In the genomic region with DNA sequence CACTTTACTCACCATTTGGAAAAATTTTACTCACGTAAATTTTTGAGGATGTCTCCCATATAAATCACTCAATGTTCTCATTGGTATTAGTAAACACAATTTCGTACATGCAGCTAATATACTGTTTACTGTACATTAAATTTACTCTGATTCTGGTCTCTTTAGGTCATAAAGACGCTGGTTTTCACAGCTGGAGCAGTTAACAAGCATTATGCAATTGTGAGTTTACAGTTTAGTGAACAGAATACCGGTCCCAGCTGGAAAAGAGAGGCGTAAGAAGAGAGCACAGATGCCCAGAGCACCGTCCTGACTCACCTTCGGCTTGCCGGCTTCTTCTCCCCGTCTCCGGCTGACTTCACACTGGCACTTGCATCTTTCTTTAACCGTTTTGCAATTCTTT, we compare ENCODE assay signal across 9 mouse cellular contexts. TPM values are rescaled to one million over a fixed set of nuclear protein-coding genes. Genes with fewer than 3 reads are reported as not detected.
DNase-seq lines count a peak whose midpoint lies in the region; ATAC-seq and TF ChIP-seq lines count a peak whose summit lies in the region.
"Had no signal": no experiment of that assay in that cellular context is flagged by ENCODE, and none has a peak within 500 bp of the region (broad histone marks: within the 10 kb centered on the region; RNA-seq: fewer than 3 reads in every experiment).

A gene (plus strand): TSS at position 301 of the 400 bp plus-strand sequence.

- DNase-seq in layer of hippocampus, adult 18-20 months (ENCODE audit: low spot score in 2 of 2) = no peak
- no peak for DNase-seq in layer of hippocampus, adult 9-10 months (ENCODE audit: low spot score)
- no peak for DNase-seq in brain, embryonic 14.5 days (ENCODE audit: low read depth)
- DNase-seq in left cerebral cortex, adult 8-10 months (ENCODE audit: low spot score in 2 of 2) = no peak
- no peak for DNase-seq in thymus, adult 18-20 months
- no peak for DNase-seq in right cerebral cortex, postnatal 4 days

- no peak within 1 kb of the TSS for H3K27ac ChIP-seq in heart, embryonic 12.5 days (ENCODE audit: poor library complexity, severe bottlenecking)

- no peak for ATAC-seq in heart, embryonic 12.5 days (ENCODE audit: insufficient number of reproducible peaks, low FRiP score)
- ATAC-seq in neutrophil, adult 5-6 weeks (ENCODE audit: extremely low read depth, insufficient number of reproducible peaks, low FRiP score, poor library complexity, severe bottlenecking) = no peak

- no peaks in the 10 kb centered on the region for H3K27me3 ChIP-seq in heart, embryonic 12.5 days (replicated peaks)
- H3K27me3 ChIP-seq: megakaryocyte, embryonic 14.5 days had no signal

- peaks cover 17% of the 10 kb centered on the region for H3K36me3 ChIP-seq in heart, embryonic 12.5 days

- no peaks in the 10 kb centered on the region for H3K9me3 ChIP-seq in heart, embryonic 12.5 days (replicated peaks)
- H3K9me3 ChIP-seq: megakaryocyte, embryonic 14.5 days had no signal

- H3K4me2 ChIP-seq in heart, embryonic 12.5 days = no peak within 1 kb of the TSS

- H3K4me1 ChIP-seq in heart, embryonic 12.5 days (replicated peaks) = no peaks in the 10 kb centered on the region

- no peak for TF ChIP-seq CTCF in brain, embryonic 14.5 days (IDR thresholded peaks at IDR 0.05; ENCODE audit: borderline replicate concordance, extremely low read depth, insufficient read depth, insufficient read length)

- no peak within 1 kb of the TSS for H3K4me3 ChIP-seq in heart, embryonic 12.5 days
- H3K4me3 ChIP-seq: megakaryocyte, embryonic 14.5 days had no signal

- no peak within 1 kb of the TSS for H3K9ac ChIP-seq in heart, embryonic 12.5 days

- WGBS in heart, embryonic 12.5 days = 88% methylated on average over 11 of the region's 11 CpGs

- TF ChIP-seq POLR2A in brain, embryonic 14.5 days (IDR thresholded peaks at IDR 0.05; ENCODE audit: borderline replicate concordance, extremely low read depth, insufficient read depth, insufficient read length, poor library complexity, severe bottlenecking) = no peak

RNA-seq across cellular contexts. Expression of the gene that starts here (rescaled TPM):
- total RNA-seq in layer of hippocampus, adult 18-20 months (2021) = 10 to 100 TPM; 20.9 to 21.8 TPM
- 22.2 and 22.5 TPM in 2 replicates for polyA plus RNA-seq in brain, embryonic 14.5 days (2012; rRNA removed)
- polyA plus RNA-seq in heart, embryonic 12.5 days (2016; fragmentation: Nextera tagmentation; extraction: Ambion mirVana) = 17.6 and 20.0 TPM in 2 replicates
- total RNA-seq in left cerebral cortex, adult 8-10 months (2022) = 10 to 100 TPM; 18.7 to 20.9 (median 19.7) TPM
- 14.2 and 15.5 TPM in 2 replicates for total RNA-seq in neutrophil, adult 5-6 weeks (2017)
